Mouse (Mus musculus): Measurements from ENCODE around the gene Foxd1.

The Foxd1 gene

DNA sequence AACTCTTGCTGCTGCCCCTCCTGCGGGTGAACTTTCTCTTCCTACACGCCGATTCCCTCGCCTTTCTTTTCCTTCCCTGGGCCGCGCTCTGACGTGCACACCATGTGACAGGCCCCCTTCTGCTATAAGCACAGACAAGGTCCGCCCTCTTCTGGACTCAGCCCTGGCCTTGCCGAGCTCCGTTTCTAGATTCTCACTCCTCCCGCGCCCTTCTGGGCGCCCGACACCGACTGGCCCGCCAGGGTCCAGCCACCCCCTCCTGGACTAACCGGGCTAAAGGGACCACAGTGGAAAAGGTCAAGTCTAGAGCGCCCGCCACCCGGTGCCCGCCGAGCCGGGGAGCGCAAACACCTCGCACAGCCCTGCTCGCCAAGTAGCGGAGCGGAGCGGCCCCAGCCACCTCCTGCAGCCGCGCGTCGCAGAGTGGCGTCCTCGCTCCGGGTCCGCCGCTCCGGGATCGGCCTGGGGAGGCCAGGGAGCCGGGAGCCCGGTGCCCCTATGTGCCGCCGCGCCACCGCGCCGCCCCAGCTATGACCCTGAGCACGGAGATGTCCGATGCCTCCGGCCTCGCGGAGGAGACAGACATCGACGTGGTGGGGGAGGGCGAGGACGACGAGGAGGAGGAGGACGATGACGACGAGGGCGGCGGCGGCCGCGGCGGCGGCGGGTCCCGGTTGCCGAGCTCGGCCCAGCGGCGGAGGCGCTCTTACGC lies at the start of gene Foxd1:
Gene Foxd1 (plus strand): TSS at position 153 of the 712 bp plus-strand sequence.
- DNase-seq (ENCODE audit: low read depth): no peak

DNA sequence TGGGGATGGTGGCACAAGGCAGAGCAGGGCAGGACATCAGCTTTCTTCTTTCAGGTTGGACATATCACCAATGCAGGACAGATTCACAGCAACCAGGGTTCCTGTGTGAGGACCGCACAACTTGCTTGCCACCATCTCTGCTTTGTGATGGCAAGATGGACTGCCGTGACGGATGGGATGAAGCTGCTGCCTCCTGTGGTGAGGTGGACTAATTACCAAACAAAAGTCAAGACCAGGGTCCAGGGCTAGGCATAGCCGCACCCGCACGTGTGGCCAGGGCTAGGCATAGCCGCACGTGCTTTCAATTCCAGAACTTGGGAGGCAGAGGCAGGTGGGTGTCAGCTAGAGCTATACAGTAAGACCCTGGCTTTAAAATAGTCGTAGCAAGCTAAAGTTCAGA lies 48.8 kb upstream of the Foxd1 start:
- DNase-seq (ENCODE audit: low read depth): no peak

DNA sequence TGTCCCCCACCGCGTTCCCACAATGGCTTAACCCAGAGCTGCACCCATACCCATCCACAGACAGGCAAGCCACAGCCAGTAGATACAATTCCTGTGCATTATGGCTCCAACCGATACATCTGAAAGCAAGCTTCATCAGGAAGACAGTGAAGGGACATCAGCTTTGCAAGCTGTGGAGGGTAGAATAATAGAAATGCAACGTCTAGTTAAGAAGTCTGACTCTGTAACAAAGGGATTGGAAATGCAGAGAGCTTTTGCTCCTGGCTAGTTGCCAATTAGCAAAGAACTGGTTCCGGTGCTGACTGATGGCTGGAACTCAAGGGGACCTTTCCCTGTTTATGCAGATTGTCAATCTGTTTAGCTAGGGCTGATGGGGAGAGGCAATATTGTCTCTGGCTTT lies 47.6 kb upstream of the Foxd1 start:
- DNase-seq (ENCODE audit: low read depth): no peak

DNA sequence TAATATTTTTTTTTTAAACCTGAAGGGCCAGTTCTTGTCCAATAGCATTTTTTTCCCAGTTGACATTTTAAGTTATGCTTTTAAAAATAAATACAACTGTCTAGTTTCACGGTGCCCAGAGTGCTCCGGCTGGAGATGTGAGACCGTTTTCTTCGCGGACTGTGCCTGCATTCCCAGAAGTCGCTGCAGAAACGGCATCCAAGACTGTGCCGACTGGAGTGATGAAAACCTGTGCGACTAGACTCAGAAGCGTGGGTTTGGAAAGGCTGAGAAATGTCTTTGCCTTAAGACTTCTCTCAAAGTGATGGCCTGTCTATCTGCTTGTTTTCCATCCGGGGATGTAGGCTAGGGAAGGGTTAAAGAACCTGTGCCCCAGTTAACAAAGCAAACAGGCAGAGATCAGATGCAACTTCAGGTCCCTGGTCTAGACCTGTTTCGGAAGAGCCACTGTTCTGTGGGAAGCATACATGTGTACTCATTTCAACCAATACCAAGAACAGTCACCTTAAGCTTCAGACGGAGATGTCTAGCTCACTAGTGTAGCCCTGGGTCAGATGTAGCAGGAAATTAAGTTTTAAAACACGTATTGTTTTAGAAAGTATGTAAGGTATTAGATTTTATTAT lies 47.1 kb upstream of the Foxd1 start:
- DNase-seq (ENCODE audit: low read depth): no peak

DNA sequence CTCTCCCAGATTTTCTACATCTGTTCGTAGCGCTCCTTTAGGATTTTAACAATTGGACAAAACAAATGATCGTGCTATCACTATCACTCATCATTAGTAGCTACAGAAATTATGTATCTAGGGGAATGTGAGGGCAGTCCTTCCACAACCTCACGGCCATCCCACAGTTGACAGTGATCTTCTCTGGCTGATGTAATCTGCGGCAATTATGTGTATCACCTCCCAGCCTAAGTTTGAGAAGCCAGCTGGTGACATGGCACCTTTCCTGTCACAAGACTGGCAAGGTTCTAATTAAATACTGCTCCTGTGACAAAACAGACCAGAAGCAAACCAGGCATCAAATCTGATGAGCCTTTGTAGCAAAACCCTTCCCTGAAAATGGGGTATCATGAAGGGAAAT lies 46.0 kb upstream of the Foxd1 start:
- no peak for DNase-seq (ENCODE audit: low read depth)

DNA sequence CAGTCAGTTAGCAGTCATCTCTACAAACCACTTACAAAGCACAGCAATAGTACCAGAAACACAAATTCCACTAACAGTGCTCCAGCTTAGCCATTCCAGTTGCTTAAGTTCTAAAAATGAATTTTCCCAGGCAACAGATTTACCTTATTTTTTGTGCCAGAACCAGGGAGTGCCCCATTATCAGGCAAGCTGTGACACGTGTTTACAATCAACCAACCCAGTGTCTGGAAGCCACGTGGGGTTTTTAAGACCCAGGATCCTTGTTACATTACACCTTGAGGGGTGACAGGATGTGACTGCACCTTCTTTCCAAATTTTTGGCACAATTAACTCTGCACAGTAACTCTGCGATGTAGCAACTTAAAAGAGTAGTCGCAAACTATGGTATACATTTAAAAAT lies 45.3 kb upstream of the Foxd1 start:
- DNase-seq (ENCODE audit: low read depth): no peak

DNA sequence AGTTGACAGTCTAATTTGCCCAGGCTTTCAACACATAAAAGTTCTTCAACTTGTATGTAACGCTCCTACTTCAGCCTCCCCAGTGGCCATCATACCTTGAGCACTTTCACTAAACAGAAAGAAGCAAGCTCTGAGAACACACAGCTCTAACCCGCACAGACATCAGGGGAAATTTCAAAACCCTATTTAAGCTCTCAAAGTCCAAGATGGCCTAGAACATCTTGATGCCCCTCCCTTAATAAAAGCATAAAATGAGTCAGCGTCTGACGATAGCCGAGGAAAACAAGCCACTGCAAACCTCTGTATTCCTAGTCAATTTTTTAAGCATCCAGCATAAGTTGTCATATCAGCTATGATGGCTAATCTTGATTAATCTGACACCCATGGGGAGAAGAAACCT lies 42.4 kb upstream of the Foxd1 start:
- DNase-seq (ENCODE audit: low read depth): no peak

DNA sequence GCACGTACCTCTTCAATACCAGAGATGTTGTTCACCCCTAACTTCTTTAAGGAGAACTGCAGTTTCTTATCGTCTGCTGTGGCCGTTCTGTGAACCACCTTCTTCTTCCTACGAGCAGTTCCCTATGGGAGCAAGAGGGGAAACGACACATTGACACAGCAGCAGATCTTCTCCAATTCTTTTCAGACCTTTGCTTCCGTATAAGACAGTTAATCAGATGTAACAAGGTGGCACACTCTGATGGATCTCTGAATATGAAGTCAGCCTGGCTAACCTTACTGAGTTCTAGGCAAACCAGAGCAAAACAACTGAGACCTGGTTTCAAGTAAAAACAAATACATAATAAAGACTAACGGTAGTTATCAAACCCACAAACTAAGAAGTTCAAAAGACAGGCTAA lies 40.4 kb upstream of the Foxd1 start:
- DNase-seq (ENCODE audit: low read depth): no peak

DNA sequence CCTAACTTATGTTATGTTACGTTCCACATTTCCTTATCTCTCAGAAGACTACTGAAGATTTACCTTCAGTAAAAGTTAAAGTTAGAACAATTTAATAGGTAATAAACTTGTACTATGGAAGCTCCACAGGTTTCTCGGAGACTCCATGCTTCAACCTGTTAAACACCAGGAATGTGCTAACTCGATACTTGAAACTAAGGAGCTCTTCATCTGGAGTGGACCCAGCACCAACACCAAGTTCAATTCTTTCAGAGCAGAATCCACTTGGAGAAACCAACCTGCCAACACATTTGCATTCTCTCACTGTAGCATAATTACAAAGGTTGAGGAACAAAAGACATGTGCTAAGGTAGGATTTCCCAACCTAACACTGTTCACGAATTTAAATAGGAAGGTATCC lies 38.9 kb upstream of the Foxd1 start:
- no peak for DNase-seq (ENCODE audit: low read depth)

DNA sequence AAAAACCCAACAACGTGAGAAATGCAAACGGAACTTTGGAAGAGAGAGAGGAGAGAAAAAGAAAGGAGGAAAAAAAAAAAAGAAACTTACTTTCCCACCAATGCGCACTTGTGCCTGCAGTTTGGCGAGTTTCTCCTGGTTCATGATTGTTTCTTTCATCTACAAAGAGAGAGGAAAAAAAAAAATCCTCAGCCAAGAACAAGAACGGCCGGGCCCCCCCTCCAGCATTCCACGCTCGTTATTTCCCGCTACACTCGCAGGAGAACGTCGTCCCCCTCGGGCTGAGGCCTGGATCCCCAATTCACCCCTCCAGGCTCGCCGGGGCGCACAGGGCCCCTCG lies 37.9 kb upstream of the Foxd1 start:
- DNase-seq (ENCODE audit: low read depth): no peak

DNA sequence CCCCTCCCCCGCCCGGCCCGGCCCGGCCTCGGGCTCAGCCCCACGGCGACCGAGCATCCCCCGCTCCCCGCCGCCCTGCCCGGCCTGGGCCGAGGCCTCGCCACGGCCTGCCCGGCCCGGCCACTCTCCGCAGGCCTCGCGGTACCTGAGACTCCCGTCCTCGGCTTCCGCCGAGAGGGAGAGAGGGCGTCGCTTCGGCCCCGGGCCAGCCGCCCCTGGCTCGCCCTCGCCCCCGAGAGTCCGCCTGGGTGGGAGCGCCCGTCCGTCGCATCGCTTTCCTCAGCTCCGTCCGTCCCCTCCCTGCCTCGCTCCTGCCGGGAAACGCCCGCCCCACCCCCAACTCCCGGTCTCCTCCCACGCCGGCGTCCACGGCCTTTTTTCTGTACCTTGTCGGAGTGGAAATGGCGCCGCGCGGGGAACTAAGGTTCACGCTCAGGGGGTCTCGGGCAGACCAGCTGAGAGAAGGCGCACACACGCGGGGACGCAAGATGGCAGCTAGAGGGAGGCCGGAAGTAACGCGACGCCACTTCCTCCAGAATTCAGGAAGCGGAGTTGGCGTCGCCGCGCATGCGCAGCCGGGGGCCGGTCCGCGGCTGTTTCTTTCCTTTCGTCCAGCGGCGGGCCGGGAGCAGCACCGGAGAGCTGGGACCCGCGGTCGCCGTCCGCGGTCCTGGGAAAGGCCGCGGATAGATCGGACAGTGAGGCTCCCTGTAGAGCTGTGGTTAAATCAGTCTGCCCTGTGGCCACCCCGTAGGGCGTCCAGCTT lies 37.4 kb upstream of the Foxd1 start, which contains the start of gene Btf3:
Gene Btf3 (minus strand): TSS at position 527 of the 766 bp plus-strand sequence.
- DNase-seq (ENCODE audit: low read depth): peak; percentile 94

DNA sequence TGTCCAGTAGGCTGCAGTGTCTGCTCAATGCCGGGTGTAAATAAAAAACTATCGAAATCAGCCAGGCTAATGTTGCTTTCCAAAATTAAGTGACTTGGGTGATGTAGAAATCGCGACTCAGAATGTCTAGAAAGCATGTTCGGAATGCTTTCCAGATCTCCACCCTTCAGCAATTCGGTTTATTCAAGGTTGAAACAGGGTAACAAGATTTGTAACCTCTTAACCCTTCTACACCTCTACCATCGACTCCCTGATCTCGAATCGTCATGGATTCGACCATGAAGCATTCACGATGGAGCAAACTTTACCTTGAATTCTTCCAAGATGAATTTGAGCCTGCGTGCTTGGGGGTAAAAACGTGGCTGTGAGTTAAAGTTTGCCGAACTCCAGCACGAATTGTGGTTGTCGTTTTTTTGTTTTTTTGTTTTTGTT lies 36.8 kb upstream of the Foxd1 start:
- no peak for DNase-seq (ENCODE audit: low read depth)

DNA sequence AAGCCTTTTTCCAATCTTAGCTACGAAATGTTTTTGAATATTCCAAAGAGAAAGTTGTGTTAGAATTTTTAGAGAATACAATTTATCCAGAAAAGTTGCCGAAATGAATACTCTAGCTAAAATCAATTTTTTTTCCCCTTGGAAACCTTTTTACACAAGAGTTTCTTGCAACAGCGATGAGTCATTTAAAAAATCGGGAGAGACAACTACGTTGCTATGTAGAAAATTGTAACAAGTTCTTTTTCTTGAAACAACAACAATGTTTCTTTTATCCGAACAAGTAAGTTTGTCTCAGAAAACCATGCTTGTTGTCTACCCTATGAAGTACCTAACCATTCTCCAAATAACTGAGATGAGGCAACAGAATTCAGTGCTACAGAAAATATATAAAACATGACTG lies 36.1 kb upstream of the Foxd1 start:
- no peak for DNase-seq (ENCODE audit: low read depth)

DNA sequence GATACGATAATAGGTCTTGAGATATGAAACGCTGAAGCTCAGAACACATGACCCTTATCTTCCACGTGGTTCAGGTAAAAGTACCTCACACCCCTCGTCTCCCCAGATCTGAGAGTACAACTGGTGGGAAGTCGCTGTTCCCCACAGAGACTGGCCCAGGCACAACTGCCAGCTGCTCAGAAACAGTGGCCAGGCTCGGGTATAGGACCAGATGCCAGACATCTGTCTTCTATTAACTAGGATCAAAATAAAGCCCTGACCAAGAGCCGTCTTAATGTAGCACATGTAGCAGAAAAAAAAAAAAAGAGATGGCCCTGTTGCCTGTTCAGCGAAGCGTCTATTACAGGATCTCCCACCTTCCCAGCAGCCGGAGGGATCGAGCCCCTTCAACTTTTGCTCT lies 29.0 kb upstream of the Foxd1 start:
- no peak for DNase-seq (ENCODE audit: low read depth)

DNA sequence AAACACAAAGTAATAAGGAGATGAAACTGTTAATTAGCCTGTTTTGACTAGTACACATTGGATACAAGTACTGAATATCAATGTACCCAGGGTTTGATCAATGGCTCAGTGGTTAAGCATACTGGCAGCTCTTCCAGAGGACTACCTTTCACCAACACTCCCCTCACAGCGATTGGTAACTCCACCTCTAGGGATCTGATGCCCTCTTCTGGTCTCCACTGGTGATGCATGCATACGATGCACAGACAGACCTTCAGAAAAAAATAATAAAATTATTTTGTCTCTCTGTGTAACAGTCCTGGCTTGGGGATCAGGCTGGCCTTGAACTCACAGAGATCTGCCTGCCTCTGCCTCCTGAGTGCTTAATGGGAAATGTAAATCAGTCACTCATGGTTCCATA lies 21.9 kb upstream of the Foxd1 start:
- DNase-seq (ENCODE audit: low read depth): peak; percentile 45

DNA sequence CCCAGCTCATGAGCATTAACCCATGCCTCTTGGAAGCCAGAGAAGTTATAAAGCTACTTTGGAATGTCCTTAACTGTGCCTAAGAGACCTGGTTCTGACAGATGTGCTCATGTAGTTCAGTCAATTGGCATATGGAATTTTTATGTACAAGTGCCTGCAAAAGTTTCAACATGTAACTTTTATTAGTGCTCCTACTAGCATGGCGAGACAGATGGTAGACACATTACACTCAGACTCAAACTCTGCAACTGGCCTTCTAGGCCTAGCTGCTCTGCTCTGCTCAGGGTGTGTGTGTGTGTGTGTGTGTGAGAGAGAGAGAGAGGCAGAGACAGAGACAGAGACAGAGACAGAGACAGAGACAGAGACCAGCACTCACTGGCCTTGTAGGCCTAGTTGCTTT lies 17.8 kb upstream of the Foxd1 start:
- no peak for DNase-seq (ENCODE audit: low read depth)

DNA sequence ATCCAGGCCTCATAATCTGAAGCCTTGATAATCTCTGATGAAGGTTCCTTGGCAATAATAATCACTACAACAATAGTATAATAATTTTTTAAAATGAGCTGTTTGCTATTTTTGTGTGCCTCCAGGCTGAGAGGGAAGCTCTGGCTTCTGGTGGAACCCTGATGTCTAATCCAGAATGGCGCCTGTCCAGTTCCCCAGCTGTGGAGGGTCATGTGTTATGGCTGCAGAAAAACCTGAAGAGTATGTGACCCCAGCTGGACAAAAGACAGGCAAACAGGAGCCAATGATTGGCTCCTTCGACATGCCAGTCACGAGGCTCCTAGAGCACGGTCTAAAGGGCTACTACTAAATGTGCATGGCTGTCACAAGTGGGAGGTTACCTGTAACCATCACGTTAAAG lies 13.5 kb upstream of the Foxd1 start:
- no peak for DNase-seq (ENCODE audit: low read depth)

DNA sequence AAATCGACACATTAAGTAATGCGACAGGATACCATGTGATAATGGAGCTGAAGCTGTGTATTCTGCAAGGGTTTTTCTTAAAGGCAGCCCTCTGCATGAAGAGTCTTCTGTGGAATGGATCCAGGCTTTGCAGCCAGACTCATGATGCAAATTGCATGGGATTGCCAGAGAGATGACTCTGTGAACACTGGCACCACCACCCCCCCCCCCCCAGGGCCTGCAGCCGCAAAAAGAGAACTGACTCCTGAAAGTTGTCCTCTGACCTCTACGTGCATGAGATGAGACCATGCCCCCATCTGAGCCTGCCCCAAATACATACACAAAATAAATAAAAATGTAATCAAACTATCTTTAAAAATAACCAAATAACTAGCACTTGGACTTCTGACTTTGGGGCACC lies 4.6 kb upstream of the Foxd1 start:
- no peak for DNase-seq (ENCODE audit: low read depth)

DNA sequence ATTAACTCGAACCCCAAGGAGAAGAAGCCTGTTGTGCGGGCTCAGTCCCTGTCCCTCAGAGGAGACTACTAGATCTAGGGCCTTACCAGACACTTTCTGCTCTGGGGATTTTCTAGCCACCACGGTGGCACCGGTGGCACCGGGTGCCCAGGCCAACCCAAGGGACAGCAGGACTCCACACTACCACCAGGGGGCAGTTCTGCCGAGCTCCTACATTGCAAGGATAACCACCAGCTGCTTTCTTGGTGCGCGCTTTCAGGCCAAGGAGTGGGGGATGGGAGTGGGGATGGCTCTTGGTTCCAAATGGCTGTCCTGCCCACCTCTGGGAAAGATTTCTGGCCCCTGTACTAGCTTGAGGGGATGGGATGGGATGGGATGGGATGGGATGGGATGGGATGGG lies 2.5 kb upstream of the Foxd1 start:
- DNase-seq (ENCODE audit: low read depth): no peak

DNA sequence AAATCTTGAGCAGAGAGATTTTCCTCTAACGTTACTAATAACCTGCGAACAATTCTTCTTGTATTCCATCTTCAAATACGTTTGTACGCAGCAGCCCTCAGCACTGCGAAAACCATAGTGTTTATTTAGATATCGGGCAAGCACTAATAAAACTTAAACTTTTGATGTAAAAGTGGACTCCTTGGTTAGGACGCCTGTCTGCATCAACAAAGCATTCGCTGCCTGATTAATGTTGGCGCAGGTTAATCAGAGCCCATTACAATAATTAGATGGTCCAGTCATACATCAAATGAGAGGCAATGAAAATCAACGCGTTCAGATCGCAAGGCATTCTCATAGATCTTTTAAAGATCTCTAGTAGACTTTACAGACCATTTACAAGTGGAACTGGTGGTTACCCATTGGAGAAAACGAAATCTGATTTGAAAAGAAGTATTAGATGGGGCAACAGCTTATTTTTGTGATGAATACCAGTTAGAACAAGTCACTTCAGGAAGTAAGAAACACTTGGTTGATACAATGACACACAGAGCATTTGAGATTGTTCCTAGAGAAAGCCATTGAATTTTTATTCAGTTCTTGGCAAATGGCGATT lies 1.6 kb upstream of the Foxd1 start:
- no peak for DNase-seq (ENCODE audit: low read depth)

DNA sequence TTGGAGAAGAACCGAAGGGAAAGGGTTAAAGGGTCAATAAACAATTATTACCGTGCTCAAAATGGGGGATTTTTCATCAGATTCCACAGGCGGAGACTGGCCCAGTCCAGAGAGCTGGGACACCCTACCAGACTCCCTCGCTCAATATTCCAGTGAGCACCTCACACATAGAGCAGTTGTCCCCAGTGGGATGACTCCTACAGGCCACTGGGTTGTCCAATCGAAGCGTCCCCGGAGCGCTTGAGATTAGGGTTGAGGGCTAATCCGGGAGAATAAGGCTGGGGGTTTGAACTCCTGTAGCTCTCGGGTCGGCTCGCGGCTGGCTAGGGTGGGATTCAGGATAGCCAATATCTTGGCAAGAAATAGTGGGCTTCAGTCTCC lies 343 bp upstream of the Foxd1 start:
- DNase-seq (ENCODE audit: low read depth): no peak

DNA sequence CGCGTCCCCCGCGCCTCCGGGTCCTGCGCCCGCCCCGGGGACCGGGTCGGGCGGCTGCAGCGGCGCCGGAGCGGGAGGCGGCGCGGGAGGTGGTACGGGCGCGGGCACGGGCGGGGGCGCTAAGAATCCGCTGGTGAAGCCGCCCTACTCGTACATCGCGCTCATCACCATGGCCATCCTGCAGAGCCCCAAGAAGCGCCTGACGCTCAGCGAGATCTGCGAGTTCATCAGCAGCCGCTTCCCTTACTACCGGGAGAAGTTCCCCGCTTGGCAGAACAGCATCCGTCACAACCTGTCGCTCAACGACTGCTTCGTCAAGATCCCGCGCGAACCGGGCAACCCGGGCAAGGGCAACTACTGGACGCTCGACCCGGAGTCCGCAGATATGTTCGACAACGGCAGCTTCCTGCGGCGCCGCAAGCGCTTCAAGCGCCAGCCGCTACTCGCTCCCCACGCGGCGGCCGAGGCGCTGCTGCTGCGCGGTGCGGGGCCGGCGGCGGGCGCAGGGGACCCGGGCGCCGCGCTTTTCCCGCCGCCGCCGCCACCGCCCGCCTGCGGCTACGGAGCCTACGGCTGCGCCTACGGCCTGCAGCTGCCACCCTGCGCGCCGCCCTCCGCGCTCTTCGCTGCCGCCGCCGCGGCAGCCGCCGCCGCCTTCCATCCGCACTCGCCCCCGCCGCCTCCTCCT lies 973 bp downstream of the Foxd1 start:
- DNase-seq (ENCODE audit: low read depth): no peak
